Mouse (Mus musculus) kidney, embryonic 14.5 days (tissue): ENCODE measurements around the gene Lbp. TPM values are rescaled to one million over a fixed set of nuclear protein-coding genes. Genes with fewer than 3 reads are reported as not detected.

Source experiments
- ATAC-seq: fragments of 200-750 bp; cut with Nextera tagmentation; 2 replicates; pipeline ENCODE4 v1.8.0; 2017; ENCODE audit warnings: moderate number of reproducible peaks, mild to moderate bottlenecking, moderate TSS enrichment, moderate library complexity; ENCODE audit not compliant: low FRiP score, low TSS enrichment
- H3K27ac ChIP-seq: fragments of 300-500 bp; sonication (generic); 2 replicates; pipeline ENCODE4 v1.5.1; 2014; ENCODE audit warnings: low read depth, mild to moderate bottlenecking, low read length, moderate library complexity, mixed read lengths
- H3K27me3 ChIP-seq: fragments of 300-500 bp; sonication (generic); 2 replicates; pipeline ENCODE4 v1.6.1; 2014; ENCODE audit warnings: mild to moderate bottlenecking, low read length; ENCODE audit not compliant: control insufficient read depth, insufficient read depth
- H3K36me3 ChIP-seq: fragments of 300-500 bp; sonication (generic); 2 replicates; pipeline ENCODE4 v1.6.1; 2014; ENCODE audit warnings: low read length, mixed read lengths; ENCODE audit not compliant: control insufficient read depth, insufficient read depth
- H3K4me1 ChIP-seq: fragments of 300-500 bp; sonication (generic); 2 replicates; pipeline ENCODE4 v1.6.1; 2014; ENCODE audit warnings: low read length, mixed read lengths; ENCODE audit not compliant: control insufficient read depth, insufficient read depth
- H3K4me2 ChIP-seq: fragments of 300-500 bp; sonication (generic); replicated peaks from 2 replicates; pipeline ENCODE4 v1.6.1; 2014; ENCODE audit warnings: low read depth, mild to moderate bottlenecking, low read length
- H3K4me3 ChIP-seq: fragments of 300-500 bp; sonication (generic); 2 replicates; pipeline ENCODE4 v1.5.1; 2014; ENCODE audit warnings: mild to moderate bottlenecking, low read length
- H3K9ac ChIP-seq: fragments of 300-500 bp; sonication (generic); 2 replicates; pipeline ENCODE4 v1.6.1; 2014; ENCODE audit warnings: low read depth, mild to moderate bottlenecking, low read length, moderate library complexity
- H3K9me3 ChIP-seq: fragments of 300-500 bp; sonication (generic); 2 replicates; pipeline ENCODE4 v1.6.1; 2016; ENCODE audit warnings: low read length; ENCODE audit not compliant: control insufficient read depth
- WGBS: fragments of 180-500 bp; shearing (Covaris S2); extraction: QIAGEN DNeasy Blood & Tissue Kit; methylation state at CpG from one replicate; pipeline ENCODE4 v1.1.7; 2014; 5-methylcytosine and 5-hydroxymethylcytosine counted together
- polyA plus RNA-seq: library from polyadenylated mRNA; unstranded; fragments of >200 nt; fragmentation: Nextera tagmentation; extraction: Ambion mirVana; gene quantifications from 2 replicates; pipeline ENCODE4 v1.2.1, GENCODE M21; 2014

Gene Lbp
- polyA plus RNA-seq, 1 experiment from 2014 or later, result 30.9 TPM

- 1% methylated on average over 35 of the region's 36 CpGs for WGBS
- peak; percentile 69 for ATAC-seq
- peak within 1 kb of the TSS; percentile 42 for H3K9ac ChIP-seq
Observed at GRCm38 (mm10) chr2:158375443-158376122, 69.3 kb downstream of the Lbp start, which contains the start of gene Snhg11. Snhg11 (plus strand) TSS chr2:158375638.

GRCm38 (mm10) chr2:158376123-158376687 is 69.9 kb downstream of the Lbp start:
- Histone ChIP-seq H3K36me3 (no peaks in the 10 kb centered on the region), H3K9me3 (no peaks in the 10 kb centered on the region), H3K27me3 (peaks cover 21% of the 10 kb centered on the region), H3K4me2 (peak overlapping the region; percentile 69), H3K4me1 (no peaks in the 10 kb centered on the region; the same call in 1 of the 2 replicates), H3K4me3 (peak overlapping the region; percentile 37), H3K27ac (no peak overlapping the region), H3K9ac (0 out of 2 replicates have a peak overlapping the region, but pooled peaks have one; percentile 42)
- WGBS, result 23% methylated on average over 12 of the region's 12 CpGs
- no peak for ATAC-seq

More at GRCm38 (mm10) chr2:158375443-158376122, 69.3 kb downstream of the Lbp start, which contains the start of gene Snhg11:
- peak within 1 kb of the TSS; percentile 37 for H3K4me3 ChIP-seq
- H3K27me3 ChIP-seq, result peaks cover 21% of the 10 kb centered on the region
- H3K4me2 ChIP-seq, result peak within 1 kb of the TSS; percentile 69
- H3K27ac ChIP-seq, result no peak within 1 kb of the TSS
- no peaks in the 10 kb centered on the region for H3K36me3 ChIP-seq
- no peaks in the 10 kb centered on the region; the same call in 1 of the 2 replicates for H3K4me1 ChIP-seq
- H3K9me3 ChIP-seq, result no peaks in the 10 kb centered on the region

- H3K9ac ChIP-seq, result no peak overlapping the region
- ATAC-seq, result no peak
- 67% methylated on average over 7 of the region's 7 CpGs for WGBS
- H3K4me3 ChIP-seq, result no peak overlapping the region
- H3K4me2 ChIP-seq, result no peak overlapping the region
- H3K27me3 ChIP-seq, result peaks cover 21% of the 10 kb centered on the region
- H3K27ac ChIP-seq, result no peak overlapping the region
- H3K4me1 ChIP-seq, result no peaks in the 10 kb centered on the region; the same call in 1 of the 2 replicates
- no peaks in the 10 kb centered on the region for H3K9me3 ChIP-seq
- no peaks in the 10 kb centered on the region for H3K36me3 ChIP-seq
Observed at GRCm38 (mm10) chr2:158376798-158377197, 70.5 kb downstream of the Lbp start.

- Histone ChIP-seq H3K27ac (no peak overlapping the region), H3K27me3 (peaks cover 21% of the 10 kb centered on the region), H3K4me3 (no peak overlapping the region), H3K4me1 (no peaks in the 10 kb centered on the region; the same call in 1 of the 2 replicates), H3K9ac (no peak overlapping the region), H3K36me3 (no peaks in the 10 kb centered on the region), H3K4me2 (no peak overlapping the region), H3K9me3 (no peaks in the 10 kb centered on the region)
- WGBS, result 95% methylated on average over 1 of the region's 1 CpGs
- ATAC-seq, result no peak
Observed at GRCm38 (mm10) chr2:158377811-158378210, 71.5 kb downstream of the Lbp start.

GRCm38 (mm10) chr2:158379354-158380078 is 73.2 kb downstream of the Lbp start:
- Histone ChIP-seq H3K27me3 (peaks cover 21% of the 10 kb centered on the region), H3K4me1 (no peaks in the 10 kb centered on the region; the same call in 1 of the 2 replicates), H3K4me2 (no peak overlapping the region), H3K4me3 (no peak overlapping the region), H3K9me3 (no peaks in the 10 kb centered on the region), H3K36me3 (no peaks in the 10 kb centered on the region), H3K27ac (no peak overlapping the region), H3K9ac (peak overlapping the region; percentile 4; the same call in 1 of the 2 replicates)
- WGBS, result 42% methylated on average over 13 of the region's 13 CpGs
- ATAC-seq, result 0 out of 2 replicates have a peak, but pooled peaks have one; percentile 44

Other genes with a start within 250 kb of the Lbp start
- 15.3 and 17.3 TPM in 2 replicates for gene Tgm2, start 160.1 kb upstream of the Lbp start, polyA plus RNA-seq
- gene D630003M21Rik, start 77.3 kb upstream of the Lbp start, polyA plus RNA-seq, result 3.7 and 5.2 TPM in 2 replicates
- gene Bpi, start 48.4 kb upstream of the Lbp start, polyA plus RNA-seq, result 0.19 TPM in 1 of 2 replicates, not detected in the other
- gene Snhg11, start 69.1 kb downstream of the Lbp start, polyA plus RNA-seq, result 4.5 and 8.5 TPM in 2 replicates
- gene Ralgapb, start 103.4 kb downstream of the Lbp start, polyA plus RNA-seq, result 20.0 and 25.9 TPM in 2 replicates
- gene Adig, start 196.1 kb downstream of the Lbp start, polyA plus RNA-seq, result not detected in 2 replicates
- gene Arhgap40, start 206.3 kb downstream of the Lbp start, polyA plus RNA-seq, result 0.24 TPM in 1 of 2 replicates, not detected in the other